Mouse (Mus musculus): ENCODE measurements around the gene Grn. TPM values are rescaled to one million over a fixed set of nuclear protein-coding genes. Genes with fewer than 3 reads are reported as not detected.

The Grn gene
- polyA plus RNA-seq, 1 experiment from 2014 or later, result 103 TPM

DNA sequence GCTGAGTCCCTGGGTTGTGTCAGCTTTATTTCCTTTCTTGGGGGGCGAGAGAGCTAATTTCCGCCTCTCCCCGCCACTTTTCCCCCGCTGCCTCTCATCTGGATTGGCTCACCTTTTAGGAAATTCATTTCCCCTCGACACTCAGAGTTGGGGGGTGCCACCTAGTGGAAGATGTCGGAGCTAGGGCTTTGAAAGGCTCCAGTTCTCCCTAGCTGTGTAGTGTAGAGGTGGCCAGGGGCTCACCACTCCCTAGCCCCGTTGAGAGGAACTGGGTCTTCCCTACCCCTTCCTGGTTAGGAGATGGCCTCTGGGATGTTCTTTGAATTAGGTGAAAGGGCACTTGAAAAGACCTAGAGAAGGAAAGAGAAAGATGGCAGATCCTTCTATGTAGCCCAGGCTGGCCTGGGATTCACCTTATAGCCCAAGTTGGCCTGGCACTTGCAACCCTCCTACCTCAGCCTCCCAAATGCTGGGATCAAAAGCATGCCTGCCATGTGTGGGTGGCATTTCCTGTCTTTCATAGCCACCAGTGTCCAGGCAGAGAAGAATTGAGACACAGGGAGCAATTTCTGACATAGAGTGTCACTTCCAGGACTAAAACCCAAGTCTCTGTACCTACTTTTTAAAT is 1.0 kb downstream of the Grn start:
- 0 out of 2 replicates have a peak, but pooled peaks have one; percentile 9 for ATAC-seq (ENCODE audit: low FRiP score, low TSS enrichment)
- H3K27ac ChIP-seq (ENCODE audit: low read depth, low read length), result peak overlapping the region; percentile 80
- H3K4me3 ChIP-seq (ENCODE audit: low read length), result peak overlapping the region; percentile 65
- peaks cover 16% of the 10 kb centered on the region for H3K4me1 ChIP-seq (ENCODE audit: control insufficient read depth, insufficient read depth, low read length)
- peak overlapping the region; percentile 62 for H3K9ac ChIP-seq (ENCODE audit: low read depth, low read length)
- WGBS, result under 1% methylated on average over 7 of the region's 7 CpGs
- no peaks in the 10 kb centered on the region for H3K9me3 ChIP-seq (ENCODE audit: control insufficient read depth, low read length)
- peak overlapping the region; percentile 89 for H3K4me2 ChIP-seq (replicated peaks; ENCODE audit: low read depth, low read length)
- no peaks in the 10 kb centered on the region; the same call in 1 of the 2 replicates for H3K27me3 ChIP-seq (ENCODE audit: control insufficient read depth, insufficient read depth, low read length)
- H3K36me3 ChIP-seq (ENCODE audit: control insufficient read depth, insufficient read depth, low read length), result peaks cover 22% of the 10 kb centered on the region

DNA sequence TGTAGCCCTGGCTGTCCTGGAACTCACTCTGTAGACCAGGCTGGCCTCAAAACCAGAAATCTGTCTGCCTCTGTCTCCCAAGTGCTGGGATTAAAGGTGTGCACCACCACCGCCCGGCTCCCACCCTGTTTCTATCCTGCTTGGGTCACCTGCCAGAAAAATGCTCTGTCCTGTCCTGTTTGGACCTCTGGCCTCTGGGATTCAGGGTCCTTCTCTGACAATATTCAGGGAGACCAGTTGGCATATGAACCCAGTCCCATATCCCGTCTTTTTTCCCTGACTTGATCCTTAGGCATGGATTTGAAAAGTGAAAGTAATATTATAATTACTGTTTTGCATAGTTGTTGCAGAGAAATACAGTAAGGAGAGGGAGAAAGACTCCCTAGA is 1.6 kb downstream of the Grn start:
- Histone ChIP-seq H3K9ac (ENCODE audit: low read depth, low read length) (no peak overlapping the region), H3K36me3 (ENCODE audit: control insufficient read depth, insufficient read depth, low read length) (peaks cover 27% of the 10 kb centered on the region), H3K9me3 (ENCODE audit: control insufficient read depth, low read length) (no peaks in the 10 kb centered on the region), H3K4me1 (ENCODE audit: control insufficient read depth, insufficient read depth, low read length) (peaks cover 16% of the 10 kb centered on the region), H3K27ac (ENCODE audit: low read depth, low read length) (no peak overlapping the region; the same call in 1 of the 2 replicates), H3K27me3 (ENCODE audit: control insufficient read depth, insufficient read depth, low read length) (no peaks in the 10 kb centered on the region; the same call in 1 of the 2 replicates), H3K4me2 (replicated peaks; ENCODE audit: low read depth, low read length) (no peak overlapping the region), H3K4me3 (ENCODE audit: low read length) (no peak overlapping the region)
- WGBS, result 86% methylated on average over 3 of the region's 3 CpGs
- no peak for ATAC-seq (ENCODE audit: low FRiP score, low TSS enrichment)

DNA sequence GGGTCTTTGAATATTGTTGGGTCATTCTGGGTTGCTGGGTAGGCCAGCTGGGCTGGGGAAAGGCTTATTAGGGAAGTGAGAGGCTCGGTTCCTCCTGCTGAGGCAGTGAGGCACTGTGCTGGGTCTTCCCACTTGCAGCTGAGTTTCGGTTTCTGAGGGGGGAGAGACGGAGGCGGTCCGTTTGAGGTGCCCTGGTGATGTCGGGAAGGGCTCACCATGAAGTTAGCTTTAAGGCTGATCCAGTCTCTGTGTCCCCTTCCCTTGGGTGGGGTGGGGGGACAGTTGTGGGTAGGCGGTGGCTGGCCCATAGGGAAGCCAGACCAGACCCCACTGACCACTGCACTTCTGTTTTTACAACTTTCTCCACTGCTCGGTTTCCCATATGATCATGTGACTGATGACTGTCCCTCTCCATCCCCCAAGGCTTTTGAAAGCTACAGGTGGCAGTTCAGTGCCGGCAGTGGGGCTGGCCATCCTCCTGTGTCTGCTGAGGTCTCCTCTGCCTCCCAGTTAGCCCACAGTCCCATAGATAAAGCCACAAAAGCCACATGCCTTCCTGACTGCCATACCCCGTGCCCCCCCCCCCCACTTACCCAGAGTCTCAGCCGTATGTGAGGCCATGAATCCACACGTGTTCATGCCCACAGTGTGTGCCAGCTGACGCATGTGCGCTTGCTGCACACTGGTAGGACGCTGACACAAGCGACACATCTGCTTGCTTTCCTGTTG is 2.2 kb downstream of the Grn start:
- Histone ChIP-seq H3K27ac (ENCODE audit: low read depth, low read length) (no peak overlapping the region; the same call in 1 of the 2 replicates), H3K4me2 (replicated peaks; ENCODE audit: low read depth, low read length) (no peak overlapping the region), H3K36me3 (ENCODE audit: control insufficient read depth, insufficient read depth, low read length) (peaks cover 27% of the 10 kb centered on the region), H3K9me3 (ENCODE audit: control insufficient read depth, low read length) (no peaks in the 10 kb centered on the region), H3K4me3 (ENCODE audit: low read length) (no peak overlapping the region), H3K4me1 (ENCODE audit: control insufficient read depth, insufficient read depth, low read length) (peaks cover 20% of the 10 kb centered on the region), H3K27me3 (ENCODE audit: control insufficient read depth, insufficient read depth, low read length) (no peaks in the 10 kb centered on the region; the same call in none of the 2 replicates), H3K9ac (ENCODE audit: low read depth, low read length) (0 out of 2 replicates have a peak overlapping the region, but pooled peaks have one; percentile 12)
- ATAC-seq (ENCODE audit: low FRiP score, low TSS enrichment), result no peak
- 71% methylated on average over 16 of the region's 16 CpGs for WGBS

DNA sequence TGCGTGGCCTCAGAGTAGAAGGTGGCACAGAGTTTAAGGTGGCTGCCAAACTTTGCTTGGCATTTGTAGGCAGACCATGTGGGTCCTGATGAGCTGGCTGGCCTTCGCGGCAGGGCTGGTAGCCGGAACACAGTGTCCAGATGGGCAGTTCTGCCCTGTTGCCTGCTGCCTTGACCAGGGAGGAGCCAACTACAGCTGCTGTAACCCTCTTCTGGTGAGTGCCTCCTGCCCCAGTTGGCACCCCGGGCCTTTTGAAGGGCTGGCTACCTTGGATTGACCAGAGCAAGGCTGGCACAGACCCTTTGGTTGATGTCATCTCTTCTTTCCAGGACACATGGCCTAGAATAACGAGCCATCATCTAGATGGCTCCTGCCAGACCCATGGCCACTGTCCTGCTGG is 2.8 kb downstream of the Grn start:
- peaks cover 29% of the 10 kb centered on the region for H3K36me3 ChIP-seq (ENCODE audit: control insufficient read depth, insufficient read depth, low read length)
- ATAC-seq (ENCODE audit: low FRiP score, low TSS enrichment), result no peak
- H3K4me1 ChIP-seq (ENCODE audit: control insufficient read depth, insufficient read depth, low read length), result peaks cover 26% of the 10 kb centered on the region
- H3K4me3 ChIP-seq (ENCODE audit: low read length), result no peak overlapping the region
- H3K27me3 ChIP-seq (ENCODE audit: control insufficient read depth, insufficient read depth, low read length), result no peaks in the 10 kb centered on the region; the same call in none of the 2 replicates
- no peak overlapping the region for H3K27ac ChIP-seq (ENCODE audit: low read depth, low read length)
- H3K9ac ChIP-seq (ENCODE audit: low read depth, low read length), result 0 out of 2 replicates have a peak overlapping the region, but pooled peaks have one; percentile 12
- no peaks in the 10 kb centered on the region for H3K9me3 ChIP-seq (ENCODE audit: control insufficient read depth, low read length)
- no peak overlapping the region for H3K4me2 ChIP-seq (replicated peaks; ENCODE audit: low read depth, low read length)
- 96% methylated on average over 6 of the region's 6 CpGs for WGBS

DNA sequence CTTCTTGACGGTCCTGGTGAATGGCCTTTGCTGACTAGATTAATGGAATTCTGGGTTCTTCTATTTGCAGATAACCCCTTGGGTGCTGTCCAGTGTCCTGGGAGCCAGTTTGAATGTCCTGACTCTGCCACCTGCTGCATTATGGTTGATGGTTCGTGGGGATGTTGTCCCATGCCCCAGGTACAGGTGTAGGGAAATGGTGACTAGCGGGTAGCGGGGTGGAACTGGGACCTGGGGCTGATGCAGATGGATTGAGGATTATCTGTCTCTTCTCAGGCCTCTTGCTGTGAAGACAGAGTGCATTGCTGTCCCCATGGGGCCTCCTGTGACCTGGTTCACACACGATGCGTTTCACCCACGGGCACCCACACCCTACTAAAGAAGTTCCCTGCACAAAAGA is 3.8 kb downstream of the Grn start:
- no peak overlapping the region for H3K27ac ChIP-seq (ENCODE audit: low read depth, low read length)
- no peak overlapping the region for H3K9ac ChIP-seq (ENCODE audit: low read depth, low read length)
- H3K36me3 ChIP-seq (ENCODE audit: control insufficient read depth, insufficient read depth, low read length), result peaks cover 33% of the 10 kb centered on the region
- no peak overlapping the region for H3K4me2 ChIP-seq (replicated peaks; ENCODE audit: low read depth, low read length)
- H3K27me3 ChIP-seq (ENCODE audit: control insufficient read depth, insufficient read depth, low read length), result no peaks in the 10 kb centered on the region; the same call in none of the 2 replicates
- no peaks in the 10 kb centered on the region for H3K9me3 ChIP-seq (ENCODE audit: control insufficient read depth, low read length)
- ATAC-seq (ENCODE audit: low FRiP score, low TSS enrichment), result no peak
- H3K4me3 ChIP-seq (ENCODE audit: low read length), result no peak overlapping the region
- H3K4me1 ChIP-seq (ENCODE audit: control insufficient read depth, insufficient read depth, low read length), result peaks cover 33% of the 10 kb centered on the region
- 91% methylated on average over 7 of the region's 7 CpGs for WGBS

DNA sequence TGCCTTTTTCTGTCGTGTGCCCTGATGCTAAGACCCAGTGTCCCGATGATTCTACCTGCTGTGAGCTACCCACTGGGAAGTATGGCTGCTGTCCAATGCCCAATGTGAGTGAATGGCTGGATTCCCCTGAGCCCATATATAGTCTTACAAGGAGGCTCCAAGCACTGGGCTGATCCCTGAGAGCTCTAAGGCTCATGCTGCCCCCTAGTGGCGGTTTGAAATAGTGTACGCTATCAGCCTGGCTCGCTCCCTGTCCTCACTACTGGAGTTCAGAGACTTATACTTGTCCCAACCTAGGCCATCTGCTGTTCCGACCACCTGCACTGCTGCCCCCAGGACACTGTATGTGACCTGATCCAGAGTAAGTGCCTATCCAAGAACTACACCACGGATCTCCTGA is 4.3 kb downstream of the Grn start:
- Histone ChIP-seq H3K36me3 (ENCODE audit: control insufficient read depth, insufficient read depth, low read length) (peaks cover 38% of the 10 kb centered on the region), H3K27ac (ENCODE audit: low read depth, low read length) (no peak overlapping the region), H3K4me2 (replicated peaks; ENCODE audit: low read depth, low read length) (no peak overlapping the region), H3K4me1 (ENCODE audit: control insufficient read depth, insufficient read depth, low read length) (peaks cover 35% of the 10 kb centered on the region), H3K9me3 (ENCODE audit: control insufficient read depth, low read length) (no peaks in the 10 kb centered on the region), H3K27me3 (ENCODE audit: control insufficient read depth, insufficient read depth, low read length) (no peaks in the 10 kb centered on the region; the same call in 1 of the 2 replicates), H3K4me3 (ENCODE audit: low read length) (no peak overlapping the region), H3K9ac (ENCODE audit: low read depth, low read length) (no peak overlapping the region)
- WGBS, result 13% methylated on average over 7 of the region's 7 CpGs
- peak; percentile 12; the same call in 1 of the 2 replicates for ATAC-seq (ENCODE audit: low FRiP score, low TSS enrichment)

DNA sequence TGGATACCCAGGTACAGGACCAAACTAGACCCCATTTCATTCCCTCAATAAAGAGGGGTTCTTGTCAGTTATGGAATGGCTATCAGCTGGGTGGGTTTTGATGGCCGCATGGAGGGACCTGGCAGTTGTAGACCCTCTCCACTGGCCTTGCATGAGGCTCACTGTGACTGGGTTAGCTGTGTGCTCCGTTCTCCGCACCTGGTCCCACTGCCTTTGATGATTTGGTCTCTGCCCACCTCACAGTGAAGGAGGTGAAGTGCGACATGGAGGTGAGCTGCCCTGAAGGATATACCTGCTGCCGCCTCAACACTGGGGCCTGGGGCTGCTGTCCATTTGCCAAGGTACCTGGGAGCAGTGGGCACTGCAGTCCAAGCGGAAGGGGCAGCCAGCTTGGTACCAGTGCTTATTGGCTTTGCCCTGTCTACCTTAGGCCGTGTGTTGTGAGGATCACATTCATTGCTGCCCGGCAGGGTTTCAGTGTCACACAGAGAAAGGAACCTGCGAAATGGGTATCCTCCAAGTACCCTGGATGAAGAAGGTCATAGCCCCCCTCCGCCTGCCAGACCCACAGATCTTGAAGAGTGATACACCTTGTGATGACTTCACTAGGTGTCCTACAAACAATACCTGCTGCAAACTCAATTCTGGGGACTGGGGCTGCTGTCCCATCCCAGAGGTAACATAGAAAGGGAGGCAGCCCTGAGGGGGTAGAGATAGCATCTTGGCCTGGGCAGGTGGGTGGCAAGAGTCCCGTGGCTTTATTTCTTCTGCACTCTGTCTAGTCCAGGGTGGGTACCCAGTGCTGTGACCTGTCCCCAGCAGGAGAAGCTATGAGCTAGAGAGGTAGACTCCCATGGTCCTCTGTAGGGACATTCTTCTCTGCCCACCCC is 4.9 kb downstream of the Grn start:
- Histone ChIP-seq H3K36me3 (ENCODE audit: control insufficient read depth, insufficient read depth, low read length) (peaks cover 45% of the 10 kb centered on the region), H3K9me3 (ENCODE audit: control insufficient read depth, low read length) (no peaks in the 10 kb centered on the region), H3K27me3 (ENCODE audit: control insufficient read depth, insufficient read depth, low read length) (no peaks in the 10 kb centered on the region; the same call in 1 of the 2 replicates), H3K27ac (ENCODE audit: low read depth, low read length) (no peak overlapping the region), H3K4me2 (replicated peaks; ENCODE audit: low read depth, low read length) (no peak overlapping the region), H3K4me1 (ENCODE audit: control insufficient read depth, insufficient read depth, low read length) (peaks cover 30% of the 10 kb centered on the region), H3K9ac (ENCODE audit: low read depth, low read length) (no peak overlapping the region), H3K4me3 (ENCODE audit: low read length) (no peak overlapping the region)
- ATAC-seq (ENCODE audit: low FRiP score, low TSS enrichment), result no peak
- WGBS, result 90% methylated on average over 11 of the region's 11 CpGs

DNA sequence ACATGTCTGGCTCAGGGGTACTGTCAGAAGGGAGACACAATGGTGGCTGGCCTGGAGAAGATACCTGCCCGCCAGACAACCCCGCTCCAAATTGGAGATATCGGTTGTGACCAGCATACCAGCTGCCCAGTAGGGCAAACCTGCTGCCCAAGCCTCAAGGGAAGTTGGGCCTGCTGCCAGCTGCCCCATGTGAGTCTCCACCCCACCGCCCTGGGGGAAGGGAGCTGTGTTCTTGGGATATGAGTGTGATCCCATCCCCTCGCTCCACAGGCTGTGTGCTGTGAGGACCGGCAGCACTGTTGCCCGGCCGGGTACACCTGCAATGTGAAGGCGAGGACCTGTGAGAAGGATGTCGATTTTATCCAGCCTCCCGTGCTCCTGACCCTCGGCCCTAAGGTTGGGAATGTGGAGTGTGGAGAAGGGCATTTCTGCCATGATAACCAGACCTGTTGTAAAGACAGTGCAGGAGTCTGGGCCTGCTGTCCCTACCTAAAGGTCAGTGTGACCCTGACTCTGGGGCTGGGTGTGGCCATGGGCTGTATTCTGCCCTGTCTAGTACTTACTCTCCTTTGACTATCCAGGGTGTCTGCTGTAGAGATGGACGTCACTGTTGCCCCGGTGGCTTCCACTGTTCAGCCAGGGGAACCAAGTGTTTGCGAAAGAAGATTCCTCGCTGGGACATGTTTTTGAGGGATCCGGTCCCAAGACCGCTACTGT is 5.8 kb downstream of the Grn start:
- H3K9ac ChIP-seq (ENCODE audit: low read depth, low read length), result no peak overlapping the region
- ATAC-seq (ENCODE audit: low FRiP score, low TSS enrichment), result no peak
- H3K4me1 ChIP-seq (ENCODE audit: control insufficient read depth, insufficient read depth, low read length), result peaks cover 30% of the 10 kb centered on the region
- peaks cover 53% of the 10 kb centered on the region for H3K36me3 ChIP-seq (ENCODE audit: control insufficient read depth, insufficient read depth, low read length)
- H3K27ac ChIP-seq (ENCODE audit: low read depth, low read length), result no peak overlapping the region
- WGBS, result 91% methylated on average over 18 of the region's 18 CpGs
- no peak overlapping the region for H3K4me3 ChIP-seq (ENCODE audit: low read length)
- no peaks in the 10 kb centered on the region for H3K9me3 ChIP-seq (ENCODE audit: control insufficient read depth, low read length)
- H3K27me3 ChIP-seq (ENCODE audit: control insufficient read depth, insufficient read depth, low read length), result no peaks in the 10 kb centered on the region; the same call in 1 of the 2 replicates
- H3K4me2 ChIP-seq (replicated peaks; ENCODE audit: low read depth, low read length), result no peak overlapping the region

All from kidney, embryonic 14.5 days (tissue).